Mouse (Mus musculus) kidney, postnatal 0 days (tissue): ENCODE data around the gene Rnf207. TPM values are rescaled to one million over a fixed set of nuclear protein-coding genes. Genes with fewer than 3 reads are reported as not detected.

Experiments used
- ATAC-seq: fragments of 200-750 bp; cut with Nextera tagmentation; replicated peaks from 2 replicates; pipeline ENCODE4 v1.8.0; 2017; ENCODE audit warnings: low read depth, moderate number of reproducible peaks, moderate TSS enrichment, moderate library complexity; ENCODE audit not compliant: low FRiP score
- DNase-seq: peaks from one replicate; pipeline ENCODE4 v3.0.0-alpha.2; 2016; ENCODE audit warnings: low spot score
- H3K27ac ChIP-seq: fragments of 300-500 bp; sonication (generic); 2 replicates; pipeline ENCODE4 v1.5.1; 2014; ENCODE audit warnings: mild to moderate bottlenecking
- H3K27me3 ChIP-seq: fragments of 300-500 bp; sonication (generic); 2 replicates; pipeline ENCODE4 v1.6.1; 2014; ENCODE audit warnings: low read length, mixed read lengths; ENCODE audit not compliant: insufficient read depth
- H3K36me3 ChIP-seq: fragments of 300-500 bp; sonication (generic); 2 replicates; pipeline ENCODE4 v1.6.1; 2014; ENCODE audit warnings: low read length, mixed read lengths; ENCODE audit not compliant: insufficient read depth
- H3K4me1 ChIP-seq: fragments of 300-500 bp; sonication (generic); replicated peaks from 2 replicates; pipeline ENCODE4 v1.6.1; 2014; ENCODE audit warnings: antibody characterized with exemption, low read length, mixed read lengths; ENCODE audit not compliant: insufficient read depth
- H3K4me2 ChIP-seq: fragments of 300-500 bp; sonication (generic); 2 replicates; pipeline ENCODE4 v1.6.1; 2014; ENCODE audit warnings: mild to moderate bottlenecking, low read length, moderate library complexity, mixed read lengths
- H3K4me3 ChIP-seq: fragments of 300-500 bp; sonication (generic); replicated peaks from 2 replicates; pipeline ENCODE4 v1.5.1; 2014; ENCODE audit warnings: low read depth, low read length
- H3K9ac ChIP-seq: fragments of 300-500 bp; sonication (generic); 2 replicates; pipeline ENCODE4 v1.6.1; 2014; ENCODE audit warnings: low read depth, low read length
- H3K9me3 ChIP-seq: fragments of 300-500 bp; sonication (generic); replicated peaks from 2 replicates; pipeline ENCODE4 v1.6.1; 2016; ENCODE audit warnings: low read length, inconsistent platforms, mixed read lengths
- CTCF ChIP-seq: IDR thresholded peaks from 2 replicates; pipeline ENCODE4 v1.5.1; 2016; ENCODE audit warnings: antibody characterized with exemption, low read depth, mild to moderate bottlenecking, moderate library complexity
- WGBS: fragments of 180-500 bp; shearing (Covaris S2); extraction: QIAGEN DNeasy Blood & Tissue Kit; methylation state at CpG from one replicate; pipeline ENCODE4 v1.1.7; 2014; 5-methylcytosine and 5-hydroxymethylcytosine counted together
- polyA plus RNA-seq: library from polyadenylated mRNA; unstranded; fragments of >200 nt; fragmentation: Nextera tagmentation; extraction: Ambion mirVana; gene quantifications from 2 replicates; pipeline ENCODE4 v1.2.1, GENCODE M21; 2015

The Rnf207 gene
- polyA plus RNA-seq, 1 experiment from 2014 or later = 1.1 TPM

DNA sequence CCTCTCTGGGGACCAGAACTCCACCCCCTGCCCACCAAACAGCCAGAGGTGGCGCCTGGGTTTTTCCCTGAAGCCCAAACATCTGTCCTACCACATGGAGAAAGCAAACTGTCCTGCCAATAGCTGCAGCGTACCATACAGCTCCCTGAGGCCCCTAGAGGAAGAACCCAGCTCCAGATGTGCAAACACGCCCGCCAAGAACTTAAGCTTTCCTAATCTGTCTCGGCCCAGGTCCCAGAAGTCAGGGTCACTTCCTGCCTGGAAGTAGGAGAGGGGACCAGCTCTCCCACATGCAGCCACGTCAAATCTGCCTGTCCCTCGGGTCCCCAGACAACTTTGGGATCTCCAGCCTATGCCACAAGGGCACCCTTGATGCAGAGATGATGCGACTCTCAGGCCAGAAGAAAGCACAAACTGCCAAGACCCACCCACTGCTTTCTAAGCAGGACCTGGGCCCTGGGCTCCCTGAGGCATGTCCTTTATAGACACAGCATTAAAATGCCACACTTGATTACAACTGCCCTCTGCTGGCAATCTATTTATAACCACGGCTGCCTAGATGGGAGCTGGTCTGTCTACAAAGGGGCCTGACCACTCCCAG is 46.2 kb downstream of the Rnf207 start:
- Histone ChIP-seq H3K36me3 (no peaks in the 10 kb centered on the region), H3K27ac (peak overlapping the region; percentile 58), H3K4me2 (no peak overlapping the region), H3K4me1 (peaks cover 13% of the 10 kb centered on the region; the same call in 1 of the 2 replicates), H3K27me3 (no peaks in the 10 kb centered on the region), H3K9me3 (no peaks in the 10 kb centered on the region), H3K9ac (no peak overlapping the region), H3K4me3 (no peak overlapping the region)
- ATAC-seq (no peak; the same call in 1 of the 2 replicates), DNase-seq (peak; percentile 70)
- WGBS = 18% methylated on average over 9 of the region's 9 CpGs
- peak; percentile 62 for TF ChIP-seq CTCF

DNA sequence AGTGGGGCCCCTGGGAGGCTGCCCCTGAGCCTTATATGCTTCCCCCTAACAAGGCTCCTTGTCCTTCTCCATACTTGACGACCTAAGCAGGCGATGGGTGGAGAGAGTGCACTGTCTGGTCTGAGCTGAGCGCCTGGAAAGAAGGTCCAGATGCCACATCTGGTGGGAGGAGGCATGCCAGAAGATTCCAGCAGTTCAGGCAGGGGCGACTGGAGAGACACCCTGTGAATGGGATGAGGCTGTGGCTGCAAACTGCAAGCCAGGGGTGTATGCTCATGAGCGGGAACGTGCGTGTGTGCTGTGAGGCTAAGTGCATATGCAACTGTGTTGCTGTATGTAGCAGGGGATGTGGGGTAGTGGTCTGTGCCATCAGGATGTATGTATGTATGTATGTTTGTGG is 46.8 kb downstream of the Rnf207 start:
- WGBS = 62% methylated on average over 7 of the region's 7 CpGs
- Histone ChIP-seq H3K9me3 (no peaks in the 10 kb centered on the region), H3K27me3 (no peaks in the 10 kb centered on the region), H3K27ac (no peak overlapping the region), H3K36me3 (no peaks in the 10 kb centered on the region), H3K4me1 (peaks cover 13% of the 10 kb centered on the region; the same call in 1 of the 2 replicates), H3K4me2 (no peak overlapping the region), H3K4me3 (no peak overlapping the region), H3K9ac (no peak overlapping the region)
- no peak for DNase-seq
- ATAC-seq = no peak
- TF ChIP-seq CTCF = no peak

DNA sequence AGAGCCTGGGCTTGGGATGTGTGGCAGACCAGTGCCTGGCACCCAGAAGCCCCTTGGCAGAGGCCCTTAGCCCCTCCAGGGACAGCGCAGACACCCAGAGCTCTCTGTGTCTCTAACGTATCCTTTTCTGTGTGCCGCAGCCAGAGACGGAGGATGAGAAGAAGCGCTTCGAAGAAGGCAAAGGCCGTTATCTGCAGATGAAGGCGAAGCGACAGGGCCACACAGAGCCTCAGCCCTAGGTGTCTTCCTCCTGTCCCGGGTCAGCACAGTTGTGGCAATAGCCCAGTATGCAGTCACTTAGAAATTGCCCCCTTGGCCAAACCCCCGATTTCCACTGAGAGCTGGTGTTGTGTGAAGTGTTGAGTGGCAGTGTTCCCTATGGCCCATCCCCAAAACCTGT is 47.5 kb downstream of the Rnf207 start:
- ATAC-seq = no peak
- no peaks in the 10 kb centered on the region for H3K36me3 ChIP-seq
- H3K9me3 ChIP-seq = no peaks in the 10 kb centered on the region
- TF ChIP-seq CTCF = no peak
- no peaks in the 10 kb centered on the region for H3K27me3 ChIP-seq
- no peak overlapping the region for H3K4me3 ChIP-seq
- 97% methylated on average over 11 of the region's 11 CpGs for WGBS
- no peak overlapping the region for H3K27ac ChIP-seq
- no peak overlapping the region for H3K9ac ChIP-seq
- H3K4me1 ChIP-seq = peaks cover 13% of the 10 kb centered on the region; the same call in 1 of the 2 replicates
- DNase-seq = no peak
- no peak overlapping the region for H3K4me2 ChIP-seq

DNA sequence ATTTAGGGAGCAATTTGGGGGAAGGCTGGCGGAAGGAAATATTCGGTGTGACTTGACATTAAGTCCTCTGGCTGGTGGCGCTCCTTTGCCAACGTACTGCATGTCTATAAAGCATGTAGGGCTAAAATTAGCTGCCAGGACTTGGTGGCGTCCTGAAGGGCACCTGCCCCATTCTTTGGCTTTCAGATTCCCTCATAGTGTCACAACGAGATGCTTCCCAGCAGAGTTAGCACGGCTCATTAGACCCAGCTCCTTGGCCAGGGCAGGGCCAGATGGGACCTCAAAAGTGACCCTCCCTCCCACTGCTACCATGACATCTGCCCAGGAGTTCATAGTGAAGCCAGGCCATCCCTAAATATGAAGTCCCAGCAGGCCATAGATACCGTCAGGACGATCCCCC is 48.2 kb downstream of the Rnf207 start:
- no peak for TF ChIP-seq CTCF
- Histone ChIP-seq H3K36me3 (no peaks in the 10 kb centered on the region), H3K4me2 (no peak overlapping the region), H3K9ac (no peak overlapping the region), H3K4me3 (no peak overlapping the region), H3K27ac (no peak overlapping the region), H3K27me3 (no peaks in the 10 kb centered on the region), H3K4me1 (peaks cover 13% of the 10 kb centered on the region; the same call in 1 of the 2 replicates), H3K9me3 (no peaks in the 10 kb centered on the region)
- DNase-seq (no peak), ATAC-seq (no peak)
- WGBS = 61% methylated on average over 9 of the region's 9 CpGs

DNA sequence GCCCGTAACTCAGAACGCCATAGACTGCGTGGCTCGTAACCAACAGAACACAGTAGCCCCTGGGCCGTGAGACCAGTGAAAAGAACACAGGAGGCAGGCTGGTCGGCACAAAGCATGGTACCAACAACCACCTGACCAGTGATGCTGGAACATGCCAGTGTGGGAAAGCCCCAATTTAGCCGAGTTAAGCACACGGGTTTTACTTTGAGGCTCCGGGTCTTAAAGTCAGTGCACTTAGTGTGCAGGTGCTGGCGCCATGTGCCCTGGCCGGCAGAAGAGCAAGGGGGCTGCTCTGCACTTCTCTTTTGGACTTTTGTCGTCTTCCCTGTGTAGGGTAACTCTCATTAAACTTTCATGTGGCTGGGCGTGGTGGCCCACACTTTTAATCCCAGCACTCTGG is 48.8 kb downstream of the Rnf207 start:
- ATAC-seq = no peak
- Histone ChIP-seq H3K4me3 (no peak overlapping the region), H3K27me3 (no peaks in the 10 kb centered on the region), H3K4me1 (peaks cover 14% of the 10 kb centered on the region; the same call in 1 of the 2 replicates), H3K27ac (no peak overlapping the region), H3K9ac (no peak overlapping the region), H3K36me3 (no peaks in the 10 kb centered on the region), H3K4me2 (no peak overlapping the region), H3K9me3 (no peaks in the 10 kb centered on the region)
- DNase-seq = no peak
- 89% methylated on average over 13 of the region's 13 CpGs for WGBS
- TF ChIP-seq CTCF = no peak

DNA sequence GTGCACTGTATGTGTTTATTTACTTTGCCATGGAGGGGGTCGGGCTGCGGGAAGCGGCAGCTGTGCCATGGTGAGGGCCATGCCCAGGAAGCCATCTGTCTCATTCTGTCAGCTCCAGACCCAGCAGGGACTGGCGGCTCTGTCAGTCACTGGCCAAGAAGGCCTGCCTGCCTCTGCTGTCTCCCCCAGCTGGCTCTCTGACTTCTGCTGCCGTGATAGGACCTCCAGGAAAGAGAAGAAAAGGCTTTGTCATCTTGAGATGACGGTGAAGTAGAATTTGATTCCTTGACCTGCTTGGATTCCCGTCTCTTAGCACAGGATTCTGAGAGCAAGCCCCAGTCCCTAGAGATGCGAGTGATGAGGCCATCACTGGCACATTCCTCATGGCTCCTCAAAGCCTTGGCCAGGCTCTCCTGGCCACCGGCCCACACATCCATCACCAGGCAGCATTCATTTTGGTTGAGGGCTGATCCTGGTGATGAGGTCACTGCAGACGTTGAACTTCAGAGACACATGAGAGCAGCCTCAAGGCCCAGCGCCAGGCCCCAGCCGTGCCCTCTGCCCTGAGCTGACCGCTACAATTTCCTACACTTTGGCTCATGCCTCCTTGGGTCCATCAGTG is 50.9 kb downstream of the Rnf207 start:
- WGBS = 65% methylated on average over 13 of the region's 13 CpGs
- Histone ChIP-seq H3K27me3 (no peaks in the 10 kb centered on the region), H3K27ac (no peak overlapping the region), H3K36me3 (no peaks in the 10 kb centered on the region), H3K4me1 (peaks cover 16% of the 10 kb centered on the region), H3K9me3 (no peaks in the 10 kb centered on the region), H3K4me2 (no peak overlapping the region), H3K4me3 (no peak overlapping the region), H3K9ac (no peak overlapping the region)
- no peak for DNase-seq
- no peak for TF ChIP-seq CTCF
- ATAC-seq = no peak
